Mouse (Mus musculus): ENCODE measurements around the gene Lrp6.

DNA sequence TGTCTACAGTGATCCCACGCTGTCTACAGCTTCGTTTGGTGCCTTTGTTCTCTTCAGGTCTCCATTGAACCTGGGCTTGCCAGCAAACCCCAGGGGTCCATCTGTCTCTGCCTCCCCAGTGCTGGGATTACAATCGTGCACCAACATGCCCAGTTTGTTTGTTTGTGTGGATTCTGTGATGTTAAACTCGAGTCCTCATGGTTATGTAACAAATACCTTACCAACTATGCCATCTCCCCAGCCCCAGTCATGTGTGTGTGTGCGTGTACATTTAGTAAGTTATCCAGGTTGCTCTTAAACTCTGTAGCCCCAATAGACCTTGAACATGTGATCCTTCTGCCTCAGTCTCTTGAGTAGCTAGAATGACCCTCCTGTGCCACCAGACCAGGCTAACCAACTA, 19.5 kb upstream of the Lrp6 start:
- TF ChIP-seq CTCF (IDR thresholded peaks at IDR 0.05; ENCODE audit: control insufficient read depth, insufficient read depth, low read length) (no peak), POLR2A (IDR thresholded peaks at IDR 0.05; ENCODE audit: borderline replicate concordance, control insufficient read depth, low read depth, low read length) (no peak)

Data from bone marrow, adult 2 months (tissue).